ENCODE assay signal across 30 mouse cellular contexts in genomic region chr2:33649371-33649770, GRCm38 (mm10). TPM values are rescaled to one million over a fixed set of nuclear protein-coding genes. Genes with fewer than 3 reads are reported as not detected.
DNase-seq lines count a peak whose midpoint lies in the region; ATAC-seq and TF ChIP-seq lines count a peak whose summit lies in the region.
"Had no signal": no experiment of that assay in that cellular context is flagged by ENCODE, and none has a peak within 500 bp of the region (broad histone marks: within the 10 kb centered on the region; RNA-seq: fewer than 3 reads in every experiment).

No protein-coding gene starts in this region.

- peaks cover 75% of the 10 kb centered on the region for H3K27me3 ChIP-seq in hindbrain, embryonic 10.5 days (ENCODE audit: insufficient read depth, poor library complexity, severe bottlenecking)
- H3K27me3 ChIP-seq in hindbrain, embryonic 13.5 days, result peaks cover 65% of the 10 kb centered on the region
- H3K27me3 ChIP-seq in limb, embryonic 11.5 days (ENCODE audit: control insufficient read depth, insufficient read depth, low read length), result peaks cover 10% of the 10 kb centered on the region

- WGBS in hindbrain, embryonic 10.5 days, result 53% methylated on average over 3 of the region's 3 CpGs
- 54% methylated on average over 3 of the region's 3 CpGs for WGBS in hindbrain, embryonic 13.5 days
- 34% methylated on average over 3 of the region's 3 CpGs for WGBS in limb, embryonic 11.5 days

- H3K4me1 ChIP-seq in hindbrain, embryonic 10.5 days (replicated peaks), result peaks cover 55% of the 10 kb centered on the region
- peaks cover 10% of the 10 kb centered on the region; the same call in 1 of the 2 replicates for H3K4me1 ChIP-seq in hindbrain, embryonic 13.5 days (replicated peaks)
- H3K4me1 ChIP-seq in limb, embryonic 11.5 days (ENCODE audit: control insufficient read depth, insufficient read depth, low read length), result peaks cover 27% of the 10 kb centered on the region
- H3K4me1 ChIP-seq: intestine, embryonic 15.5 days had no signal

- no peak overlapping the region for H3K9ac ChIP-seq in hindbrain, embryonic 13.5 days
- peak overlapping the region; percentile 17; the same call in 1 of the 2 replicates for H3K9ac ChIP-seq in limb, embryonic 11.5 days (ENCODE audit: low read length)
- H3K9ac ChIP-seq: forebrain, postnatal 0 days; intestine, embryonic 15.5 days; liver, postnatal 0 days; midbrain, embryonic 12.5 days had no signal

- no peak for TF ChIP-seq CTCF in gastrocnemius, adult 2 months (IDR thresholded peaks at IDR 0.05)

- H3K27ac ChIP-seq in hindbrain, embryonic 10.5 days, result peak overlapping the region; percentile 36; the same call in 1 of the 2 replicates
- H3K27ac ChIP-seq in hindbrain, embryonic 13.5 days, result no peak overlapping the region
- peak overlapping the region; percentile 64; the same call in 1 of the 2 replicates for H3K27ac ChIP-seq in limb, embryonic 11.5 days (replicated peaks; ENCODE audit: low read depth, low read length)
- H3K27ac ChIP-seq in gastrocnemius, adult 2 months, result no peak overlapping the region
- H3K27ac ChIP-seq: intestine, embryonic 15.5 days; kidney, postnatal 0 days; midbrain, embryonic 12.5 days had no signal

- H3K36me3 ChIP-seq in hindbrain, embryonic 10.5 days, result no peaks in the 10 kb centered on the region
- no peaks in the 10 kb centered on the region for H3K36me3 ChIP-seq in hindbrain, embryonic 13.5 days
- H3K36me3 ChIP-seq in limb, embryonic 11.5 days (ENCODE audit: control insufficient read depth, insufficient read depth, low read length), result no peaks in the 10 kb centered on the region
- H3K36me3 ChIP-seq: intestine, embryonic 15.5 days; midbrain, embryonic 12.5 days had no signal

- no peak overlapping the region for H3K4me2 ChIP-seq in hindbrain, embryonic 13.5 days
- H3K4me2 ChIP-seq in limb, embryonic 11.5 days (ENCODE audit: low read depth, severe bottlenecking), result no peak overlapping the region
- H3K4me2 ChIP-seq: intestine, embryonic 15.5 days; liver, embryonic 11.5 days; midbrain, embryonic 12.5 days had no signal

- ATAC-seq in hindbrain, embryonic 13.5 days (ENCODE audit: low FRiP score), result no peak
- ATAC-seq in limb, embryonic 11.5 days (ENCODE audit: insufficient number of reproducible peaks, low FRiP score, low TSS enrichment, low read depth), result no peak
- ATAC-seq: activated CD4-positive, CD25-positive, alpha-beta regulatory T cell, adult 4 months; forebrain, postnatal 0 days; hindbrain, embryonic 16.5 days; intestine, embryonic 15.5 days; liver, postnatal 0 days had no signal

- H3K4me3 ChIP-seq in hindbrain, embryonic 10.5 days, result no peak overlapping the region
- H3K4me3 ChIP-seq in hindbrain, embryonic 13.5 days, result no peak overlapping the region
- H3K4me3 ChIP-seq in limb, embryonic 11.5 days (ENCODE audit: low read depth, low read length), result no peak overlapping the region
- no peak overlapping the region for H3K4me3 ChIP-seq in gastrocnemius, adult 2 months
- H3K4me3 ChIP-seq: intestine, embryonic 15.5 days; midbrain, embryonic 12.5 days had no signal

- no peaks in the 10 kb centered on the region for H3K9me3 ChIP-seq in hindbrain, embryonic 10.5 days
- no peaks in the 10 kb centered on the region for H3K9me3 ChIP-seq in hindbrain, embryonic 13.5 days
- H3K9me3 ChIP-seq in limb, embryonic 11.5 days (ENCODE audit: control insufficient read depth, low read length), result no peaks in the 10 kb centered on the region
- H3K9me3 ChIP-seq: intestine, embryonic 15.5 days; midbrain, embryonic 12.5 days had no signal

- intact Hi-C loops in gastrocnemius, adult 2 months (cut with DNase I), result no loop called here

- no peak for DNase-seq in hindbrain, embryonic 10.5 days (ENCODE audit: low spot score)
- DNase-seq in 3T3-L1 (ENCODE audit: low read depth, low spot score), result peak; percentile 64
- DNase-seq in brain, adult 2 months (ENCODE audit: low read depth, low spot score), result peak; percentile 66
- DNase-seq in limb, embryonic 11.5 days (ENCODE audit: low spot score), result no peak
- no peak for DNase-seq in embryo, embryonic 10.5 days (ENCODE audit: low spot score)
- no peak for DNase-seq in gastrocnemius, adult 2 months
- no peak for DNase-seq in layer of hippocampus, adult 11-12 months (ENCODE audit: low spot score)
- DNase-seq: adrenal gland, postnatal 10 days; cerebellum, adult 8-10 months; forebrain, postnatal 0 days; heart, postnatal 4 days; liver, postnatal 0 days; lung, postnatal 14 days; right cerebral cortex, postnatal 14 days; spleen, adult 18-20 months; thymus, postnatal 14 days had no signal

RNA-seq across cellular contexts. Expression of gene Lmx1b, which starts 9.1 kb away (rescaled TPM):
- 2.5 and 7.7 TPM in 2 replicates for polyA plus RNA-seq in hindbrain, embryonic 10.5 days (2016; fragmentation: Nextera tagmentation; extraction: Ambion mirVana)
- polyA plus RNA-seq in hindbrain, embryonic 13.5 days (2015; fragmentation: Nextera tagmentation; extraction: Ambion mirVana), result 6.3 and 6.7 TPM in 2 replicates
- 10.2 and 10.6 TPM in 2 replicates for polyA plus RNA-seq in limb, embryonic 11.5 days (2014; fragmentation: Nextera tagmentation; extraction: Ambion mirVana)
- total RNA-seq in gastrocnemius, adult 2 months (2021), result under 1 TPM; 0.18 to 0.25 TPM
- total RNA-seq: common myeloid progenitor, adult 5-6 weeks; megakaryocyte, adult 5-6 weeks; MEL; monocyte, adult 5-6 weeks; neutrophil, adult 5-6 weeks had no signal
- polyA plus RNA-seq: activated CD4-positive, CD25-positive, alpha-beta regulatory T cell, adult 4 months; C2C12; heart, embryonic 16.5 days; liver, postnatal 0 days had no signal

Comparison
In these comparisons a context has a peak if more than half of its experiments do, and no peak if none do; other contexts are left out.
1. H3K27ac ChIP-seq: peak in hindbrain, embryonic 10.5 days (single experiment) and limb, embryonic 11.5 days (single experiment); none in hindbrain, embryonic 13.5 days (single experiment) and gastrocnemius, adult 2 months (single experiment).
2. DNase-seq: peak in 3T3-L1 (single experiment) and brain, adult 2 months (single experiment); none in hindbrain, embryonic 10.5 days (single experiment), limb, embryonic 11.5 days (single experiment), embryo, embryonic 10.5 days (single experiment), gastrocnemius, adult 2 months (single experiment) and layer of hippocampus, adult 11-12 months (single experiment).